Mouse (Mus musculus) brain, embryonic 14.5 days (tissue): ENCODE results near the gene Dhx34.

Source experiments
- CTCF ChIP-seq: fragments of 200-500 bp; IDR thresholded peaks from 2 replicates; pipeline ENCODE4 v1.5.1; 2012; ENCODE audit warnings: inconsistent platforms, mild to moderate bottlenecking, moderate library complexity, borderline replicate concordance; ENCODE audit not compliant: insufficient read depth, insufficient read length; ENCODE audit errors: extremely low read depth
- POLR2A ChIP-seq: fragments of 200-500 bp; IDR thresholded peaks from 2 replicates; pipeline ENCODE4 v1.6.1; 2012; ENCODE audit warnings: mild to moderate bottlenecking, inconsistent platforms, borderline replicate concordance; ENCODE audit not compliant: poor library complexity, insufficient read depth, insufficient read length, severe bottlenecking; ENCODE audit errors: extremely low read depth

GRCm38 (mm10) chr7:16203505-16203903, 18.3 kb downstream of the Dhx34 start:
- no peak for TF ChIP-seq CTCF
- TF ChIP-seq POLR2A: no peak
